Mouse (Mus musculus) bone marrow macrophage, adult 2 months (primary cell): ENCODE measurements around the gene Xrcc5. TPM values are rescaled to one million over a fixed set of nuclear protein-coding genes. Genes with fewer than 3 reads are reported as not detected.

Experiments used
- H3K27ac ChIP-seq: 2 replicates; pipeline ENCODE4 v1.5.1; 2012; ENCODE audit warnings: low read depth, low read length; ENCODE audit not compliant: insufficient read depth
- H3K4me1 ChIP-seq: 2 replicates; pipeline ENCODE4 v1.6.1; 2012; ENCODE audit warnings: low read length; ENCODE audit not compliant: control insufficient read depth, insufficient read depth
- H3K4me3 ChIP-seq: 2 replicates; pipeline ENCODE4 v1.5.1; 2012; ENCODE audit warnings: mild to moderate bottlenecking, low read length, moderate library complexity; ENCODE audit not compliant: insufficient read depth
- CTCF ChIP-seq: IDR thresholded peaks from 2 replicates; pipeline ENCODE4 v1.5.1; 2012; ENCODE audit warnings: low read depth, mild to moderate bottlenecking, low read length, moderate library complexity
- POLR2A ChIP-seq: IDR thresholded peaks from 2 replicates; pipeline ENCODE4 v1.6.1; 2012; ENCODE audit warnings: mild to moderate bottlenecking, low read depth, low read length, borderline replicate concordance
- polyA plus RNA-seq: library from polyadenylated mRNA; stranded (reverse); fragments of >200 nt; gene quantifications from 2 replicates; pipeline ENCODE4 v1.2.4, GENCODE M21; 2012; ENCODE audit not compliant: missing spikeins, insufficient read depth, insufficient read length

Gene Xrcc5
- polyA plus RNA-seq, 1 experiment = 0.99 TPM

GRCm38 (mm10) chr1:72406505-72407079 lies 99.4 kb downstream of the Xrcc5 start:
- no peak for TF ChIP-seq CTCF
- no peak for TF ChIP-seq POLR2A

DNA sequence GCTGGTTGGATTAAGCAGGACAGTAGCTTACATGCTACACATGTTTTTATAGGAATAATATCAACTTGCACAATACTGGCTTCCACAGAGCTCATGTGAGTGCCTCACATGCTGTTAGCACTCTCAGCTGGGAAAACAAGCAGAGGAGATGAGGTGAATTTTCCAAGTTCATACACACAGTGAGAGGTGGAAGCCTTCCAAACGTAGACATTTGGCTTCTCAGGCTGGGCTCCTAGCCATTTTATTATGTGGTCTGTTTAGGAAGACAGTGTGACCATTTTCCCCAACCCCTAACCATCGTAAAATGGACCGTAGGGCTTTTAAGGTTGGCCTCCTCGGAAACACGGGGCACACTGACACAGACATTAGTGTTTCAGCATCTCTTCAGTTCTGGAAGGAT lies 102.7 kb downstream of the Xrcc5 start:
- Histone ChIP-seq H3K4me1 (peaks cover 11% of the 10 kb centered on the region), H3K4me3 (no peak overlapping the region), H3K27ac (no peak overlapping the region)
- no peak for TF ChIP-seq POLR2A
- no peak for TF ChIP-seq CTCF

More at GRCm38 (mm10) chr1:72406505-72407079, 99.4 kb downstream of the Xrcc5 start:
- H3K27ac ChIP-seq = no peak overlapping the region
- H3K4me3 ChIP-seq = no peak overlapping the region
- H3K4me1 ChIP-seq = no peaks in the 10 kb centered on the region

- TF ChIP-seq CTCF = no peak
- Histone ChIP-seq H3K27ac (no peak overlapping the region), H3K4me3 (no peak overlapping the region), H3K4me1 (peaks cover 11% of the 10 kb centered on the region)
These were observed 103.9 kb downstream of the Xrcc5 start for GRCm38 (mm10) chr1:72411108-72411507.

DNA sequence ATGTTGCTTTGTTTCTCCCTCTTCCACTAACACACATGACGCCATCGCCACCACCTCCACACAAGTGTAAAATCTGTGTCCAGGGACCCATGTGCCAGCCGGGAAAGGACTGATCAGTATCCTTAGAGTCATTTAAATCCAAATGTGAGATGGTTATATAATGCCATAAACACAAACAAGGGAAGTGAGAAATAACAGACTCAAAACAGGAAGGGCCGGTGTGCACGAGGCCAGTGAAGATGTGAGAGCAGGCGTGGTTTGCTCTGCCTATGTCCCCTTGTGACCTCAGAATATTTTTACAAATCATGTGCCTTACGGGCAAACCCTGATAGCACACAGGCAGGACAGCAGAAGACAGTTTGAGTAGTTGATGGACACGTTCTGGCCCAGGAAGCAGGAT lies 106.0 kb downstream of the Xrcc5 start:
- Histone ChIP-seq H3K4me3 (no peak overlapping the region), H3K27ac (no peak overlapping the region), H3K4me1 (peaks cover 11% of the 10 kb centered on the region)
- TF ChIP-seq POLR2A (no peak), CTCF (no peak)

DNA sequence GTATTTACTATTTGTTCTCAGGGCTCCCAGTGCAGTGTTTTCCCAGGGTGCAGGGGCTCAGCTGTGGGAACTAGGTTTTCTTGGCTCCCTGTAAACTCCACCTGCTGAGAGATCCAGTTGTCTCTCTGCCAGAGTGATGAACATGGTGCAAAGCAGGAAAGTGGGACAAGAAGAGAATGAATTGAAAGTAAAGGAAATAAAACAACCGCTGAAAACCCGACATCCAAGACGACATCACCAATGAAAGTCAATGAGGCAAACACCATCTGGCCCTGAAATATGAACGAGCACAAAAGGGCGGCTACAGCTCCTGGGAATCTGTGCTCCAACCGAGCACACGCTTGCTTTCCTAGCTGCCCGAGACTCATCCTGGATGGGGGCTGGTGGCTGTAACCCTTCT lies 106.9 kb downstream of the Xrcc5 start:
- Histone ChIP-seq H3K4me1 (peaks cover 11% of the 10 kb centered on the region), H3K27ac (no peak overlapping the region), H3K4me3 (no peak overlapping the region)
- no peak for TF ChIP-seq POLR2A
- TF ChIP-seq CTCF = no peak

- H3K4me3 ChIP-seq = no peak overlapping the region
- peaks cover 11% of the 10 kb centered on the region for H3K4me1 ChIP-seq
- H3K27ac ChIP-seq = no peak overlapping the region
- TF ChIP-seq POLR2A (no peak), CTCF (no peak)
These were observed 107.5 kb downstream of the Xrcc5 start for GRCm38 (mm10) chr1:72414561-72415253.

GRCm38 (mm10) chr1:72418744-72419655 lies 111.8 kb downstream of the Xrcc5 start:
- H3K27ac ChIP-seq = no peak overlapping the region
- H3K4me3 ChIP-seq = no peak overlapping the region
- TF ChIP-seq CTCF (no peak), POLR2A (no peak)
- no peaks in the 10 kb centered on the region for H3K4me1 ChIP-seq

DNA sequence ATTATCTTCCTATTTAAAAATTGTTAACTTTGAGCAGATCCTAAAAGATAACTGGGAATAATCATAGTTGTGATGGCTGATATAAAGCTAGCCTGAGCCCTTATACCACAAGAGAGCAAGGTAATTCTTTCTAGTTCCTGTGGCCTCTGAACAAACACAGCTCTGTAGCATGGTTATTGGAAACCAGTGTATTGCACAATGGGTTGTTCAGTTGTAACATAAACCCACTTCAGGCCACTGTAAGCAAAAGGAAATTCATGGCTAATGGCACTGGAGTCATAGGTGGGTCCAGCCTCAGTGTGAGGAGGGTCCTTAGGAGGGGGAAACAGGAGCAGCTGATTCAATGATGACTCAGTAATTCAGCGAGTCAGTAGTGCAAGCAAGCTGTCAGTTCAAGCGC lies 113.0 kb downstream of the Xrcc5 start:
- Histone ChIP-seq H3K4me1 (no peaks in the 10 kb centered on the region), H3K4me3 (no peak overlapping the region), H3K27ac (no peak overlapping the region)
- no peak for TF ChIP-seq CTCF
- TF ChIP-seq POLR2A = no peak

DNA sequence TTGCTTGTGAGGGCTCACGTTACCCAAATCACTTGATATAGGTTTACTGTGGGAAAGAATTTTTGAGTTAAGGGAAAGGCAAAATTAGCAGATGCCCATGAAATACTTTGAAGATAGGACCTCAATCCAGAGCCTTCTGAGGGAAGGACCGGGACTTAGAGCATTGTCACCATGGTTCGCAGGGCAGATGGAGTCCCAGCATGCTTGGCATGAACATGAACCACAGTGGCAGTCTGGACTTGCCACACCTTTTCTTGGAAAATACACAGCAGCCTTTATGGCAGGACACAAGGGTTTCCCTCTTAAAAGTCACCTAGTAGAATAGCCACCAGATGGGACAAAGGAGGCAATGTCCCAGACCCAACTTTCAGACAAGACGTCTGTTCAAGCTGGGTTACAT lies 114.9 kb downstream of the Xrcc5 start:
- TF ChIP-seq POLR2A (no peak), CTCF (no peak)
- no peak overlapping the region for H3K27ac ChIP-seq
- no peaks in the 10 kb centered on the region for H3K4me1 ChIP-seq
- no peak overlapping the region for H3K4me3 ChIP-seq

GRCm38 (mm10) chr1:72426456-72426855 lies 119.2 kb downstream of the Xrcc5 start:
- TF ChIP-seq POLR2A (no peak), CTCF (no peak)
- Histone ChIP-seq H3K27ac (no peak overlapping the region), H3K4me1 (peaks cover 21% of the 10 kb centered on the region), H3K4me3 (no peak overlapping the region)
